Comparison of ENCODE assay signal across 9 mouse cellular contexts in genomic region chr10:79716988-79717355, GRCm38 (mm10). TPM values are rescaled to one million over a fixed set of nuclear protein-coding genes. Genes with fewer than 3 reads are reported as not detected.
DNase-seq lines count a peak whose midpoint lies in the region; ATAC-seq and TF ChIP-seq lines count a peak whose summit lies in the region.
"Had no signal": no experiment of that assay in that cellular context is flagged by ENCODE, and none has a peak within 500 bp of the region (broad histone marks: within the 10 kb centered on the region; RNA-seq: fewer than 3 reads in every experiment).

No protein-coding gene starts in this region.

- POLR2A ChIA-PET in Patski (lab: Charles Lee): no interaction called here

- H3K27ac ChIP-seq in left cerebral cortex, adult 2 months: peak overlapping the region; percentile 47
- H3K27ac ChIP-seq in cortical plate, adult 2 months (ENCODE audit: insufficient read depth, low read length): peak overlapping the region; percentile 83
- no peak overlapping the region for H3K27ac ChIP-seq in intestine, embryonic 14.5 days (ENCODE audit: low read depth)
- no peak overlapping the region for H3K27ac ChIP-seq in neural tube, embryonic 12.5 days

- peak overlapping the region; percentile 94 for H3K4me2 ChIP-seq in intestine, embryonic 14.5 days (ENCODE audit: low read length)
- peak overlapping the region; percentile 96 for H3K4me2 ChIP-seq in neural tube, embryonic 12.5 days (replicated peaks)

- H3K36me3 ChIP-seq in intestine, embryonic 14.5 days (ENCODE audit: control insufficient read depth, insufficient read depth, low read length): peaks cover 1% of the 10 kb centered on the region
- peaks cover 2% of the 10 kb centered on the region; the same call in 1 of the 2 replicates for H3K36me3 ChIP-seq in neural tube, embryonic 12.5 days

- TF ChIP-seq POLR2A in cortical plate, adult 2 months (IDR thresholded peaks at IDR 0.05; ENCODE audit: extremely low read depth, insufficient read depth, low read length): no peak

- no peak for TF ChIP-seq CTCF in left cerebral cortex, adult 2 months (IDR thresholded peaks at IDR 0.05)
- TF ChIP-seq CTCF in Patski (IDR thresholded peaks at IDR 0.05): no peak
- no peak for TF ChIP-seq CTCF in cortical plate, adult 2 months (IDR thresholded peaks at IDR 0.05; ENCODE audit: extremely low read depth, insufficient read depth, low read length)

- no peaks in the 10 kb centered on the region for H3K9me3 ChIP-seq in intestine, embryonic 14.5 days (ENCODE audit: control insufficient read depth, low read length)
- no peaks in the 10 kb centered on the region for H3K9me3 ChIP-seq in neural tube, embryonic 12.5 days

- ATAC-seq in Patski: peak; percentile 22
- ATAC-seq in intestine, embryonic 14.5 days (replicated peaks; ENCODE audit: low FRiP score, low TSS enrichment, low read depth): no peak
- ATAC-seq in neural tube, embryonic 12.5 days (ENCODE audit: low FRiP score, low read depth): no peak

- intact Hi-C loops in left cerebral cortex, adult 2 months (cut with DNase I): no loop called here
- intact Hi-C loops in left cerebral cortex, postnatal 4 days (cut with DNase I): no loop called here
- intact Hi-C loops in gastrocnemius, postnatal 36 days (cut with DNase I): no loop called here

- no peak overlapping the region for H3K9ac ChIP-seq in intestine, embryonic 14.5 days (ENCODE audit: low read length)
- H3K9ac ChIP-seq in neural tube, embryonic 12.5 days: peak overlapping the region; percentile 65

- in situ Hi-C loops in Patski (cut with MboI; ENCODE audit: low pct_unique_long_range_greater_than_20kb): no loop called here

- peak; percentile 61 to 74 for DNase-seq in left cerebral cortex, adult 2 months (ENCODE audit: extremely low spot score in 1 of 2, low spot score in 2 of 2)
- no peak for DNase-seq in left cerebral cortex, postnatal 4 days
- DNase-seq in Patski (ENCODE audit: low read depth, low spot score): no peak
- no peak for DNase-seq in intestine, embryonic 14.5 days (ENCODE audit: low spot score)
- no peak for DNase-seq in gastrocnemius, postnatal 36 days
- DNase-seq in layer of hippocampus, adult 8-10 months (ENCODE audit: low spot score in 2 of 2): no peak

- WGBS in intestine, embryonic 14.5 days: under 1% methylated on average over 42 of the region's 44 CpGs
- under 1% methylated on average over 44 of the region's 44 CpGs for WGBS in neural tube, embryonic 12.5 days

- no peaks in the 10 kb centered on the region for H3K27me3 ChIP-seq in Patski
- H3K27me3 ChIP-seq in intestine, embryonic 14.5 days (replicated peaks; ENCODE audit: control insufficient read depth, insufficient read depth, low read length): peaks cover 57% of the 10 kb centered on the region
- H3K27me3 ChIP-seq in neural tube, embryonic 12.5 days (replicated peaks): peaks cover 58% of the 10 kb centered on the region

- H3K4me1 ChIP-seq in cortical plate, adult 2 months (ENCODE audit: control insufficient read depth, insufficient read depth, low read length): peaks cover 6% of the 10 kb centered on the region; the same call in 1 of the 2 replicates
- peaks cover 9% of the 10 kb centered on the region for H3K4me1 ChIP-seq in intestine, embryonic 14.5 days (replicated peaks; ENCODE audit: control insufficient read depth, insufficient read depth, low read length)
- peaks cover 21% of the 10 kb centered on the region for H3K4me1 ChIP-seq in neural tube, embryonic 12.5 days

- CTCF ChIA-PET in Patski (lab: Charles Lee): no interaction called here

- H3K4me3 ChIP-seq in left cerebral cortex, adult 2 months: peak overlapping the region; percentile 84
- peak overlapping the region; percentile 63 for H3K4me3 ChIP-seq in cortical plate, adult 2 months (ENCODE audit: insufficient read depth, low read length)
- peak overlapping the region; percentile 49 for H3K4me3 ChIP-seq in intestine, embryonic 14.5 days (ENCODE audit: low read depth, low read length)
- H3K4me3 ChIP-seq in neural tube, embryonic 12.5 days: peak overlapping the region; percentile 56

RNA-seq across cellular contexts. Expression of gene Hcn2, which starts 0.5 kb away (rescaled TPM):
- 100 to 1,000 TPM; 129 to 142 TPM for total RNA-seq in left cerebral cortex, adult 2 months (2021)
- 10 to 100 TPM; 47.4 to 53.8 TPM for total RNA-seq in left cerebral cortex, postnatal 4 days (2021)
- polyA plus RNA-seq in Patski (2021): 15.4 TPM
- polyA plus RNA-seq in cortical plate, adult 2 months (2012; rRNA removed): 123 and 128 TPM in 2 replicates
- 0.09 and 0.12 TPM in 2 replicates for polyA plus RNA-seq in intestine, embryonic 14.5 days (2014; fragmentation: Nextera tagmentation; extraction: Ambion mirVana)
- 0.61 and 0.79 TPM in 2 replicates for polyA plus RNA-seq in neural tube, embryonic 12.5 days (2016; fragmentation: Nextera tagmentation; extraction: Ambion mirVana)
- total RNA-seq in gastrocnemius, postnatal 36 days (2021): under 1 TPM; 0.72 to 0.79 TPM
- 100 to 1,000 TPM; 120 to 128 (median 121) TPM for total RNA-seq in layer of hippocampus, adult 8-10 months (2022)
- total RNA-seq: common myeloid progenitor, adult 5-6 weeks had no signal

RNA-seq across cellular contexts. Expression of gene Bsg, which starts 12.7 kb away (rescaled TPM):
- 100 to 1,000 TPM; 539 to 573 TPM for total RNA-seq in left cerebral cortex, adult 2 months (2021)
- 100 to 1,000 TPM; 486 to 495 TPM for total RNA-seq in left cerebral cortex, postnatal 4 days (2021)
- 1,052 TPM for polyA plus RNA-seq in Patski (2021)
- 1,018 and 1,074 TPM in 2 replicates for polyA plus RNA-seq in cortical plate, adult 2 months (2012; rRNA removed)
- 895 and 900 TPM in 2 replicates for polyA plus RNA-seq in intestine, embryonic 14.5 days (2014; fragmentation: Nextera tagmentation; extraction: Ambion mirVana)
- 634 and 639 TPM in 2 replicates for polyA plus RNA-seq in neural tube, embryonic 12.5 days (2016; fragmentation: Nextera tagmentation; extraction: Ambion mirVana)
- 100 to 1,000 TPM; 528 to 635 TPM for total RNA-seq in gastrocnemius, postnatal 36 days (2021)
- 100 to 1,000 TPM; 515 to 593 (median 535) TPM for total RNA-seq in layer of hippocampus, adult 8-10 months (2022)

RNA-seq across cellular contexts. Expression of gene Gzmm, which starts 28.2 kb away (rescaled TPM):
- 1 to 10 TPM; 2.1 to 4.0 TPM for total RNA-seq in left cerebral cortex, adult 2 months (2021)
- total RNA-seq in left cerebral cortex, postnatal 4 days (2021): 1 to 10 TPM; 2.6 to 3.3 TPM
- 0.47 TPM for polyA plus RNA-seq in Patski (2021)
- 1.1 and 1.4 TPM in 2 replicates for polyA plus RNA-seq in cortical plate, adult 2 months (2012; rRNA removed)
- polyA plus RNA-seq in intestine, embryonic 14.5 days (2014; fragmentation: Nextera tagmentation; extraction: Ambion mirVana): 0.78 and 1.2 TPM in 2 replicates
- polyA plus RNA-seq in neural tube, embryonic 12.5 days (2016; fragmentation: Nextera tagmentation; extraction: Ambion mirVana): 0.65 and 1.4 TPM in 2 replicates
- total RNA-seq in gastrocnemius, postnatal 36 days (2021): 1 to 10 TPM; 4.4 to 6.0 TPM
- total RNA-seq in layer of hippocampus, adult 8-10 months (2022): 1 to 10 TPM; 2.3 to 3.5 (median 3.3) TPM

RNA-seq across cellular contexts. Expression of gene Polrmt, which starts 29.4 kb away (rescaled TPM):
- total RNA-seq in left cerebral cortex, adult 2 months (2021): 10 to 100 TPM; 45.1 to 51.6 TPM
- total RNA-seq in left cerebral cortex, postnatal 4 days (2021): 10 to 100 TPM; 44.8 to 51.8 TPM
- 44.6 TPM for polyA plus RNA-seq in Patski (2021)
- polyA plus RNA-seq in cortical plate, adult 2 months (2012; rRNA removed): 51.6 and 54.9 TPM in 2 replicates
- polyA plus RNA-seq in intestine, embryonic 14.5 days (2014; fragmentation: Nextera tagmentation; extraction: Ambion mirVana): 37.9 and 40.1 TPM in 2 replicates
- 44.7 and 44.9 TPM in 2 replicates for polyA plus RNA-seq in neural tube, embryonic 12.5 days (2016; fragmentation: Nextera tagmentation; extraction: Ambion mirVana)
- total RNA-seq in gastrocnemius, postnatal 36 days (2021): 10 to 100 TPM; 29.4 to 33.2 TPM
- 10 to 100 TPM; 44.5 to 58.2 (median 51.3) TPM for total RNA-seq in layer of hippocampus, adult 8-10 months (2022)

RNA-seq across cellular contexts. Expression of gene Cdc34, which starts 35.0 kb away (rescaled TPM):
- total RNA-seq in left cerebral cortex, adult 2 months (2021): 10 to 100 TPM; 80.7 to 84.8 TPM
- total RNA-seq in left cerebral cortex, postnatal 4 days (2021): 10 to 100 TPM; 59.6 to 61.5 TPM
- 72.2 TPM for polyA plus RNA-seq in Patski (2021)
- 110 TPM in 2 replicates for polyA plus RNA-seq in cortical plate, adult 2 months (2012; rRNA removed)
- polyA plus RNA-seq in intestine, embryonic 14.5 days (2014; fragmentation: Nextera tagmentation; extraction: Ambion mirVana): 129 and 145 TPM in 2 replicates
- polyA plus RNA-seq in neural tube, embryonic 12.5 days (2016; fragmentation: Nextera tagmentation; extraction: Ambion mirVana): 136 and 141 TPM in 2 replicates
- 100 to 1,000 TPM; 344 to 378 TPM for total RNA-seq in gastrocnemius, postnatal 36 days (2021)
- total RNA-seq in layer of hippocampus, adult 8-10 months (2022): 10 to 100 TPM; 57.9 to 67.0 (median 66.1) TPM

Comparison
In these comparisons a context has a peak if more than half of its experiments do, and no peak if none do; other contexts are left out.
1. DNase-seq: peak in left cerebral cortex, adult 2 months (2 of 2); none in left cerebral cortex, postnatal 4 days (single experiment), Patski (single experiment), intestine, embryonic 14.5 days (single experiment), gastrocnemius, postnatal 36 days (0 of 2) and layer of hippocampus, adult 8-10 months (0 of 2).
2. H3K27ac ChIP-seq: peak in left cerebral cortex, adult 2 months (single experiment) and cortical plate, adult 2 months (single experiment); none in intestine, embryonic 14.5 days (single experiment) and neural tube, embryonic 12.5 days (single experiment).
3. RNA of gene Hcn2, which starts 0.5 kb away (total RNA-seq): 129 to 142 TPM in left cerebral cortex, adult 2 months, 120 to 128 TPM in layer of hippocampus, adult 8-10 months and 47.4 to 53.8 TPM in left cerebral cortex, postnatal 4 days; 0.72 to 0.79 TPM in gastrocnemius, postnatal 36 days; every median in the first group is over 10 times any median in the second.
4. Peak in every context shown above with its lines, with median percentiles within 50 percentile points of each other: H3K4me3 ChIP-seq.